Mouse (Mus musculus): ENCODE data around the gene Bglap3. TPM values are rescaled to one million over a fixed set of nuclear protein-coding genes. Genes with fewer than 3 reads are reported as not detected.

Gene Bglap3
- polyA plus RNA-seq, 2 experiments, result 2.0 to 2.5 TPM

DNA sequence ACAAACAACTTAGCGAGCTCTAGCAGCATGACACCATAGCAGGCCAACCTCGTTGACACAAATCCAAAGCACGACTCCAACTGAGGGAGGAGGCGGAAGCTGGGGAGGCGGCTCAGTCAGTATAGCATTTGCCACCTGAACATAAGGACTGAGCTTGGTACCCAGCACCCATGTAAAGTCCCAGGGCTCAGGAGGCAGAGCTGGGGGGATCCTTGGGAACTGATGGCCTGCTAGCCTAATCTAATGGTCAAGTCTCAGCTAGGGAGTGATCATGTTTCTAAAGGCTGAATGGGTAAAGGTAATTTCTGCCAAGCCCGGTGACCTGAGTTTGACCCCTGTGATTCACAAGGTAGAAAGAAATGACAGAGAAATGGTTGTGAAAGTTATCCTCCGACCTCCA lies 35.0 kb upstream of the Bglap3 start:
- H3K4me1 ChIP-seq (ENCODE audit: control insufficient read depth, insufficient read depth, low read length), result peaks cover 10% of the 10 kb centered on the region; the same call in 1 of the 2 replicates
- DNase-seq (ENCODE audit: low spot score) (no peak), ATAC-seq (ENCODE audit: low FRiP score, low read depth) (no peak)
- peaks cover 22% of the 10 kb centered on the region for H3K36me3 ChIP-seq (ENCODE audit: control insufficient read depth, insufficient read depth, low read length)
- TF ChIP-seq POLR2A (IDR thresholded peaks at IDR 0.05; ENCODE audit: borderline replicate concordance, extremely low read depth, insufficient read depth, insufficient read length), result no peak
- no peak overlapping the region for H3K27ac ChIP-seq (replicated peaks; ENCODE audit: low read depth, low read length)
- H3K9ac ChIP-seq (ENCODE audit: low read depth, low read length, severe bottlenecking), result no peak overlapping the region
- no peaks in the 10 kb centered on the region for H3K9me3 ChIP-seq (ENCODE audit: control insufficient read depth, low read length)
- no peaks in the 10 kb centered on the region for H3K27me3 ChIP-seq (ENCODE audit: control insufficient read depth, insufficient read depth, low read length)
- 56% methylated on average over 7 of the region's 7 CpGs for WGBS
- H3K4me3 ChIP-seq (replicated peaks; ENCODE audit: low read length), result no peak overlapping the region
- no peak overlapping the region for H3K4me2 ChIP-seq (replicated peaks; ENCODE audit: low read depth, low read length, severe bottlenecking)

DNA sequence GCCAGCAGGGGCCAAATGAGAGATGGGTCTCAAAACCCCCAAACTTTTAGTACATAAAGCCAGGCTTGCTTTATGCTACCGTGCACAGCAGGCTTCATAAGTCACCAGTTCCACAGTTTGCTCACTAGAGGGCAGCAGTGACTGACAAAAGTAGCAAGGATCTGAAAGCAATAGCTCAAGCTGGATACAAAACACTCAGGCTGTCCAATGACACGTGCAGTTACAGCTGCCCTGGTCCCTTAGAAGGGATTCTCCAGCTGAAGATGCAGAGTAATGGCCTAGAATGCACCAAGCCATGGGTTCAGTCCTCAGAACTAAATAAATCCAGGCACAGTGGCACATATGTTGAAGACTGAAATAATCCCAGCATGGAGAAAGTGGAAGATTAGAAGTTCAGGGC lies 34.5 kb upstream of the Bglap3 start:
- Histone ChIP-seq H3K9me3 (ENCODE audit: control insufficient read depth, low read length) (no peaks in the 10 kb centered on the region), H3K4me2 (replicated peaks; ENCODE audit: low read depth, low read length, severe bottlenecking) (no peak overlapping the region), H3K4me1 (ENCODE audit: control insufficient read depth, insufficient read depth, low read length) (peaks cover 10% of the 10 kb centered on the region; the same call in 1 of the 2 replicates), H3K4me3 (replicated peaks; ENCODE audit: low read length) (no peak overlapping the region), H3K27me3 (ENCODE audit: control insufficient read depth, insufficient read depth, low read length) (no peaks in the 10 kb centered on the region), H3K9ac (ENCODE audit: low read depth, low read length, severe bottlenecking) (no peak overlapping the region), H3K27ac (replicated peaks; ENCODE audit: low read depth, low read length) (no peak overlapping the region), H3K36me3 (ENCODE audit: control insufficient read depth, insufficient read depth, low read length) (peaks cover 22% of the 10 kb centered on the region)
- WGBS, result 2% methylated on average over 2 of the region's 2 CpGs
- TF ChIP-seq POLR2A (IDR thresholded peaks at IDR 0.05; ENCODE audit: borderline replicate concordance, extremely low read depth, insufficient read depth, insufficient read length), result no peak
- peak; percentile 10; the same call in 1 of the 2 replicates for ATAC-seq (ENCODE audit: low FRiP score, low read depth)
- peak; percentile 93 for DNase-seq (ENCODE audit: low spot score)

DNA sequence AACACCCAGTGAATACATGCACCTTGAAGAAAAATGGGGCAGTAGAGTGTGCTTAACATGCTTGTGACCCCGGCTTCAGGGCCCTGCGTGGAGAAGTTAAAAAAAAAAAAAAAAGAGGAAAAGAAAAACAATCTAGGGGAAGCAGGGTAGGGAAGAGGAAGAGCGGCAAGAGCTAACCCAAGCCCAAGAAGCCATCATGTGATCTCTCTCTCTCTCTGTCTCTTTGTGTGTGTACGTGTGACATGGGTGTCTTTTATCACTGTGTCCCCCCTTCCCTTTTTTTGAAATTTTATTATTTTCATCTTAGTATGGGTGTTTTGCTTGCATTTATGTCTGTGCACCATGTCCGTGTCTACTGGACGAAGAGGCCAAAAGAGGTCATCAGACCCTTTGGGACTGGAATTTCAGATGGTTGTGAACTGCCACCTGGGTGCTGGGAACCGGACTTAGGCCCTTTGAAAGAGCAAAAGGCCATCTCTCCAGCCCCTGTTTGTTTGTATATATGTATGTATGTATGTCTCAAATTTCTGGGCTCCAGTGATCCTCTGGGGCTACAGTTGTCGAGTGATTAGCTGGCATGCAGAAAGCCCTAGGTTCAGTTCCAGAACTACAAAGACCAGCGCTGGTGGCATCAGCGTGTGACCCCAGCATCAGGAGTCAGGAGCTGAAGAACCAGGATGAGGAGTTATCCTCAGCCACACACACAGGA lies 31.1 kb upstream of the Bglap3 start:
- ATAC-seq (ENCODE audit: low FRiP score, low read depth) (no peak), DNase-seq (ENCODE audit: low spot score) (no peak)
- Histone ChIP-seq H3K27ac (replicated peaks; ENCODE audit: low read depth, low read length) (no peak overlapping the region), H3K27me3 (ENCODE audit: control insufficient read depth, insufficient read depth, low read length) (no peaks in the 10 kb centered on the region), H3K4me1 (ENCODE audit: control insufficient read depth, insufficient read depth, low read length) (0 out of 2 replicates have a peak, but pooled peaks cover 3% of the 10 kb centered on the region), H3K9ac (ENCODE audit: low read depth, low read length, severe bottlenecking) (no peak overlapping the region), H3K36me3 (ENCODE audit: control insufficient read depth, insufficient read depth, low read length) (peaks cover 22% of the 10 kb centered on the region), H3K9me3 (ENCODE audit: control insufficient read depth, low read length) (no peaks in the 10 kb centered on the region), H3K4me2 (replicated peaks; ENCODE audit: low read depth, low read length, severe bottlenecking) (no peak overlapping the region), H3K4me3 (replicated peaks; ENCODE audit: low read length) (no peak overlapping the region)
- no peak for TF ChIP-seq POLR2A (IDR thresholded peaks at IDR 0.05; ENCODE audit: borderline replicate concordance, extremely low read depth, insufficient read depth, insufficient read length)
- WGBS, result 90% methylated on average over 10 of the region's 10 CpGs

DNA sequence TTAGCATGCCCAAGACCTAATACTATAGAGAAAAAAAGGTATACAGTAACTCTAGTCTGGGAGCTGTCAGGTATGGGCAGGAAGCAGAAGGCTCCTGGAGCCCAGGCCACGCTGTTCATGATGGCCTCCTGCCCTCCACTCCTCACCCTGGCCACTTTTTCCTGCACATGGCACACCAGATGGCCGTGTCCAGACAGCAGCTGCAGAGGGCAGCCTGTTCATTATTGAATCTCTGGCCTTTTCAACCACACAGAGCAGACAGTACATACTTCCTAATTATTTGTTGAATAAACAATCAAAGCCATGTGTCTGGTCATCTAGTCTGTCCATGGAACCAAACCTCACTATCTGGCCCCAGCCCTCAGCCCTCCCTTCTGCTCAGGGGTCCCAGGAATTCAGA lies 26.1 kb upstream of the Bglap3 start:
- no peak for ATAC-seq (ENCODE audit: low FRiP score, low read depth)
- H3K36me3 ChIP-seq (ENCODE audit: control insufficient read depth, insufficient read depth, low read length), result peaks cover 38% of the 10 kb centered on the region

DNA sequence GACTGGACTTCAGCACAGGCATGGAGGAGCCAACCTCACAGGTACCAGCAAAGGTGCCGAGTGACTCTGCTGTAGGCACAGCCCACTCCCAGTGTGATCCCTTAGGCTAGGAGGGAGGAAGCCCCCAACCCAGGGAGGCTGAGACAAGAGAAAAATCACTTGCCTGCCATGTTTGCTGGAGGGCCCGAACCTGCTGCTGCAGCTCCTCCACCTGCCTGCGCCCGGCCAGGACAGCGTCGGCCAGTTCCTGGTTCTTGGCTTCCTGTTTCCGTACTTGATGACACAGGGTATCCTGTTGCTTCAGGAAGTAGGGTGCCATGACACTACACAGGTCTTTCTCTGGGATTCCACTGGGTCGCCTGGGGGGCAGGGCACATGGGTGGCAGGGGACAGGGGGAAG lies 23.2 kb upstream of the Bglap3 start:
- no peak for ATAC-seq (ENCODE audit: low FRiP score, low read depth)
- no peaks in the 10 kb centered on the region for H3K27me3 ChIP-seq (ENCODE audit: control insufficient read depth, insufficient read depth, low read length)
- 98% methylated on average over 8 of the region's 8 CpGs for WGBS

More for the DNA sequence above, 26.1 kb upstream of the Bglap3 start:
- no peak overlapping the region for H3K4me3 ChIP-seq (replicated peaks; ENCODE audit: low read length)
- WGBS, result 66% methylated on average over 2 of the region's 2 CpGs
- no peak overlapping the region for H3K9ac ChIP-seq (ENCODE audit: low read depth, low read length, severe bottlenecking)
- no peak overlapping the region for H3K27ac ChIP-seq (replicated peaks; ENCODE audit: low read depth, low read length)
- no peaks in the 10 kb centered on the region for H3K9me3 ChIP-seq (ENCODE audit: control insufficient read depth, low read length)
- H3K4me1 ChIP-seq (ENCODE audit: control insufficient read depth, insufficient read depth, low read length), result no peaks in the 10 kb centered on the region
- H3K27me3 ChIP-seq (ENCODE audit: control insufficient read depth, insufficient read depth, low read length), result no peaks in the 10 kb centered on the region
- DNase-seq (ENCODE audit: low spot score), result no peak
- H3K4me2 ChIP-seq (replicated peaks; ENCODE audit: low read depth, low read length, severe bottlenecking), result no peak overlapping the region
- TF ChIP-seq POLR2A (IDR thresholded peaks at IDR 0.05; ENCODE audit: borderline replicate concordance, extremely low read depth, insufficient read depth, insufficient read length), result no peak

More for the DNA sequence above, 23.2 kb upstream of the Bglap3 start:
- TF ChIP-seq POLR2A (IDR thresholded peaks at IDR 0.05; ENCODE audit: borderline replicate concordance, extremely low read depth, insufficient read depth, insufficient read length), result no peak
- no peak for DNase-seq (ENCODE audit: low spot score)
- Histone ChIP-seq H3K4me3 (replicated peaks; ENCODE audit: low read length) (no peak overlapping the region), H3K9ac (ENCODE audit: low read depth, low read length, severe bottlenecking) (no peak overlapping the region), H3K27ac (replicated peaks; ENCODE audit: low read depth, low read length) (no peak overlapping the region), H3K9me3 (ENCODE audit: control insufficient read depth, low read length) (no peaks in the 10 kb centered on the region), H3K36me3 (ENCODE audit: control insufficient read depth, insufficient read depth, low read length) (peaks cover 26% of the 10 kb centered on the region), H3K4me2 (replicated peaks; ENCODE audit: low read depth, low read length, severe bottlenecking) (no peak overlapping the region), H3K4me1 (ENCODE audit: control insufficient read depth, insufficient read depth, low read length) (no peaks in the 10 kb centered on the region)
